29 mouse cellular contexts compared by ENCODE assay signal in the genomic region with DNA sequence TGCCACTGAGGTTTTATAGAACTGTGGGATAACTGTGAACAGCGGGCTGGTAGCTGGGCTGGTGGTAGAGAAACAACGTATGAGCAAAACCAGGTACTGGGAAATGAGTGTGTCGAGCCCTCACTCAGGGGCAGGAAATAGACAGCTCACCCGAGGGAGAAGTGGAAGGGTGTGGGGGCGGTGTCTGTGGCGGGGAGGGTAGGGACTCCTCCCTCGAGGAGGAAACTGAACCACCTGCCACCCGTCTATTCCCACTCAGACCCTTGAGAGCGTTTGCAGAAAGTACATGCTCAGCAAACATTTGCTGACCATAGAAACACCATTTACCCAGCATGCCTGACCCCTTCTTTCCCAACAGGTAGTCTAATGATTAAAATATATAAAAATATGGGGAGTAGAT. TPM values are rescaled to one million over a fixed set of nuclear protein-coding genes. Genes with fewer than 3 reads are reported as not detected.
A peak's percentile ranks its signal among the peaks of the same experiment; 100 is the strongest.
DNase-seq lines count a peak whose midpoint lies in the region; ATAC-seq and TF ChIP-seq lines count a peak whose summit lies in the region.
"Had no signal": no experiment of that assay in that cellular context is flagged by ENCODE, and none has a peak within 500 bp of the region (broad histone marks: within the 10 kb centered on the region; RNA-seq: fewer than 3 reads in every experiment).

No protein-coding gene starts in this region.

- ATAC-seq in midbrain, embryonic 11.5 days (ENCODE audit: low FRiP score) = no peak
- ATAC-seq in midbrain, embryonic 13.5 days = no peak
- ATAC-seq in megakaryocyte progenitor cell, adult 5-6 weeks (replicated peaks; ENCODE audit: poor library complexity) = peak; percentile 51
- ATAC-seq in monocyte, adult 5-6 weeks (replicated peaks; ENCODE audit: insufficient number of reproducible peaks, low FRiP score, low TSS enrichment, poor library complexity, severe bottlenecking) = no peak
- ATAC-seq: forebrain, embryonic 14.5 days had no signal

- TF ChIP-seq CTCF in MEL (IDR thresholded peaks at IDR 0.05 in 2 of 3, conservative IDR thresholded peaks at IDR 0.05 in 1 of 3; ENCODE audit: control insufficient read depth in 1 of 3, insufficient read depth in 1 of 3, low read depth in 2 of 3, low read length in 3 of 3, poor library complexity in 1 of 3, severe bottlenecking in 1 of 3) = no peak

- H3K36me3 ChIP-seq in midbrain, embryonic 11.5 days (ENCODE audit: control insufficient read depth, insufficient read depth, low read length) = no peaks in the 10 kb centered on the region
- H3K36me3 ChIP-seq in midbrain, embryonic 13.5 days = no peaks in the 10 kb centered on the region
- H3K36me3 ChIP-seq in MEL (ENCODE audit: control insufficient read depth in 1 of 2, insufficient read depth in 2 of 2, low read length in 2 of 2) = no peaks in the 10 kb centered on the region
- H3K36me3 ChIP-seq: embryonic facial prominence, embryonic 13.5 days; G1E; heart, embryonic 15.5 days; limb, embryonic 10.5 days; neural tube, embryonic 13.5 days; stomach, embryonic 15.5 days had no signal

- no peak overlapping the region for H3K4me2 ChIP-seq in midbrain, embryonic 11.5 days
- H3K4me2 ChIP-seq in midbrain, embryonic 13.5 days (replicated peaks) = no peak overlapping the region
- H3K4me2 ChIP-seq: embryonic facial prominence, embryonic 13.5 days; heart, embryonic 15.5 days; hindbrain, embryonic 14.5 days; neural tube, embryonic 13.5 days; stomach, embryonic 15.5 days had no signal

- H3K27ac ChIP-seq in midbrain, embryonic 11.5 days (ENCODE audit: low read depth, low read length) = no peak overlapping the region
- H3K27ac ChIP-seq in midbrain, embryonic 13.5 days = no peak overlapping the region
- H3K27ac ChIP-seq in MEL (ENCODE audit: control insufficient read depth, low read depth, low read length) = no peak overlapping the region
- H3K27ac ChIP-seq: embryonic facial prominence, embryonic 13.5 days; heart, embryonic 15.5 days; hindbrain, embryonic 14.5 days; limb, embryonic 10.5 days; neural tube, embryonic 13.5 days; stomach, embryonic 15.5 days had no signal

- no peaks in the 10 kb centered on the region for H3K9me3 ChIP-seq in midbrain, embryonic 11.5 days (ENCODE audit: control insufficient read depth, low read length)
- H3K9me3 ChIP-seq in midbrain, embryonic 13.5 days = no peaks in the 10 kb centered on the region
- H3K9me3 ChIP-seq in MEL (replicated peaks; ENCODE audit: insufficient read depth, low read length) = no peaks in the 10 kb centered on the region
- H3K9me3 ChIP-seq: embryonic facial prominence, embryonic 13.5 days; limb, embryonic 10.5 days; neural tube, embryonic 13.5 days; stomach, embryonic 15.5 days had no signal

- no peaks in the 10 kb centered on the region for H3K79me2 ChIP-seq in MEL (ENCODE audit: control insufficient read depth, insufficient read depth, low read length, poor library complexity)

- TF ChIP-seq POLR2A in MEL (IDR thresholded peaks at IDR 0.05; ENCODE audit: control insufficient read depth in 1 of 2, insufficient read depth in 1 of 2, low read depth in 1 of 2, low read length in 2 of 2, poor library complexity in 1 of 2) = no peak

- DNase-seq in midbrain, embryonic 11.5 days (ENCODE audit: low spot score, missing footprints) = peak; percentile 21
- peak; percentile 50 for DNase-seq in MEL (ENCODE audit: low read depth, low spot score)
- DNase-seq in thymus, postnatal 4 days = peak; percentile 46
- DNase-seq in layer of hippocampus, postnatal 10 days (ENCODE audit: low spot score in 2 of 2) = no peak
- DNase-seq: adrenal gland, adult 2 months; cerebellum, adult 11-12 months; cerebellum, postnatal 25 days; embryo, embryonic 11 days; gastrocnemius, postnatal 25 days; heart, postnatal 36 days; kidney, adult 8-10 months; kidney, postnatal 10 days; liver; lung, postnatal 14 days; midbrain, embryonic 14.5 days; retina, postnatal 1 day; right cerebral cortex, postnatal 25 days had no signal

- no peak overlapping the region for H3K4me3 ChIP-seq in midbrain, embryonic 11.5 days (ENCODE audit: low read depth, low read length)
- H3K4me3 ChIP-seq in midbrain, embryonic 13.5 days (replicated peaks) = no peak overlapping the region
- peak overlapping the region; percentile 11 to 14; a peak in 1 of 4 replicates for H3K4me3 ChIP-seq in MEL (ENCODE audit: control insufficient read depth in 1 of 2, insufficient read depth in 1 of 2, low read depth in 2 of 2, low read length in 2 of 2)
- H3K4me3 ChIP-seq: embryonic facial prominence, embryonic 13.5 days; erythroblast, embryonic 14.5 days; heart, embryonic 15.5 days; limb, embryonic 10.5 days; neural tube, embryonic 13.5 days; stomach, embryonic 15.5 days had no signal

- WGBS in midbrain, embryonic 11.5 days = 86% methylated on average over 9 of the region's 9 CpGs
- WGBS in midbrain, embryonic 13.5 days = 88% methylated on average over 9 of the region's 9 CpGs

- TF ChIP-seq EP300 in MEL (IDR thresholded peaks at IDR 0.05; ENCODE audit: low read depth in 1 of 2, low read length in 2 of 2) = no peak

- H3K27me3 ChIP-seq in midbrain, embryonic 11.5 days (ENCODE audit: control insufficient read depth, insufficient read depth, low read length) = peaks cover 22% of the 10 kb centered on the region
- peaks cover 37% of the 10 kb centered on the region for H3K27me3 ChIP-seq in midbrain, embryonic 13.5 days
- no peaks in the 10 kb centered on the region for H3K27me3 ChIP-seq in MEL (ENCODE audit: control insufficient read depth in 1 of 2, insufficient read depth in 2 of 2, low read length in 2 of 2)
- H3K27me3 ChIP-seq: heart, embryonic 15.5 days; stomach, embryonic 15.5 days had no signal

- no peak for TF ChIP-seq RAD21 in MEL (IDR thresholded peaks at IDR 0.05; ENCODE audit: low read depth, low read length)

- no peak overlapping the region for H3K9ac ChIP-seq in midbrain, embryonic 11.5 days (ENCODE audit: low read length)
- H3K9ac ChIP-seq in midbrain, embryonic 13.5 days (replicated peaks) = no peak overlapping the region
- H3K9ac ChIP-seq in MEL (ENCODE audit: control insufficient read depth, low read depth, low read length, poor library complexity, severe bottlenecking) = peak overlapping the region; percentile 33
- H3K9ac ChIP-seq: embryonic facial prominence, embryonic 13.5 days; heart, embryonic 15.5 days; hindbrain, embryonic 14.5 days; neural tube, embryonic 13.5 days; stomach, embryonic 15.5 days had no signal

- H3K4me1 ChIP-seq in midbrain, embryonic 11.5 days (ENCODE audit: control insufficient read depth, insufficient read depth, low read length) = peaks cover 4% of the 10 kb centered on the region; the same call in 1 of the 2 replicates
- peaks cover 14% of the 10 kb centered on the region for H3K4me1 ChIP-seq in midbrain, embryonic 13.5 days (replicated peaks)
- peaks cover 0 to 9% of the 10 kb centered on the region in 2 experiments; a peak in 2 of 4 replicates for H3K4me1 ChIP-seq in MEL (ENCODE audit: control insufficient read depth in 1 of 2, insufficient read depth in 2 of 2, low read length in 2 of 2)

TF ChIP-seq in MEL, 35 proteins besides CTCF, POLR2A, EP300 and RAD21:
- TF ChIP-seq JUND (IDR thresholded peaks at IDR 0.05; ENCODE audit: low read depth, low read length) = no peak
- no peak for TF ChIP-seq NELFE (IDR thresholded peaks at IDR 0.05; ENCODE audit: low read depth, low read length)
- TF ChIP-seq ZMIZ1 (IDR thresholded peaks at IDR 0.05; ENCODE audit: low read depth, low read length) = no peak
- TF ChIP-seq ETS1 (IDR thresholded peaks at IDR 0.05; ENCODE audit: low read depth, low read length) = no peak
- TF ChIP-seq BHLHE40 (IDR thresholded peaks at IDR 0.05; ENCODE audit: borderline replicate concordance, low read depth, low read length) = no peak
- no peak for TF ChIP-seq ZNF384 (IDR thresholded peaks at IDR 0.05; ENCODE audit: low read depth, low read length)
- no peak for TF ChIP-seq USF1 (IDR thresholded peaks at IDR 0.05; ENCODE audit: low read depth, low read length)
- no peak for TF ChIP-seq TCF12 (IDR thresholded peaks at IDR 0.05; ENCODE audit: low read depth, low read length)
- no peak for TF ChIP-seq RCOR1 (IDR thresholded peaks at IDR 0.05; ENCODE audit: low read depth, low read length)
- TF ChIP-seq MAX (IDR thresholded peaks at IDR 0.05; ENCODE audit: low read length) = no peak
- no peak for TF ChIP-seq MYB (IDR thresholded peaks at IDR 0.05; ENCODE audit: low read depth, low read length)

RNA-seq across cellular contexts. Expression of gene Cgnl1, which starts 2.2 kb away (rescaled TPM):
- 4.2 and 4.6 TPM in 2 replicates for polyA plus RNA-seq in midbrain, embryonic 11.5 days (2014; fragmentation: Nextera tagmentation; extraction: Ambion mirVana)
- polyA plus RNA-seq in midbrain, embryonic 13.5 days (2015; fragmentation: Nextera tagmentation; extraction: Ambion mirVana) = 4.6 and 4.8 TPM in 2 replicates
- 0.16 and 0.19 TPM in 2 replicates for total RNA-seq in MEL (2012; rRNA removed)
- under 1 TPM in 1 of 2 experiments, not detected in 1; 0.70 TPM for polyA plus RNA-seq in MEL (2012; ENCODE audit: insufficient read depth in 1 of 2, insufficient read length in 2 of 2, low read depth in 1 of 2, low replicate concordance in 2 of 2, missing spikeins in 1 of 2)
- 0.02 and 0.29 TPM in 2 replicates for total RNA-seq in megakaryocyte progenitor cell, adult 5-6 weeks (2015)
- 0.24 and 0.29 TPM in 2 replicates for total RNA-seq in megakaryocyte progenitor cell, adult 5-6 weeks (2017)
- 0.32 to 1.9 TPM in 2 of 3 replicates, not detected in the other for total RNA-seq in monocyte, adult 5-6 weeks (2017)
- total RNA-seq in layer of hippocampus, postnatal 10 days (2021) = 10 to 100 TPM in 1 of 2 experiments, 1 to 10 TPM in 1; 9.6 to 15.0 TPM
- polyA plus RNA-seq: erythroblast, embryonic 14.5 days had no signal

Comparison
In these comparisons a context has a peak if more than half of its experiments do, and no peak if none do; other contexts are left out.
1. DNase-seq: peak in midbrain, embryonic 11.5 days (single experiment), MEL (single experiment) and thymus, postnatal 4 days (single experiment); none in layer of hippocampus, postnatal 10 days (0 of 2).
2. H3K4me3 ChIP-seq: peak in MEL (2 of 2); none in midbrain, embryonic 11.5 days (single experiment) and midbrain, embryonic 13.5 days (single experiment).